Mouse (Mus musculus): ENCODE measurements at regions not wholly inside any gene's neighbourhood (a gene's known extent, or its start where the extent isn't known, plus 50 kb on each side); places are given as distances from the start of the nearest gene placed in this dataset.

DNA sequence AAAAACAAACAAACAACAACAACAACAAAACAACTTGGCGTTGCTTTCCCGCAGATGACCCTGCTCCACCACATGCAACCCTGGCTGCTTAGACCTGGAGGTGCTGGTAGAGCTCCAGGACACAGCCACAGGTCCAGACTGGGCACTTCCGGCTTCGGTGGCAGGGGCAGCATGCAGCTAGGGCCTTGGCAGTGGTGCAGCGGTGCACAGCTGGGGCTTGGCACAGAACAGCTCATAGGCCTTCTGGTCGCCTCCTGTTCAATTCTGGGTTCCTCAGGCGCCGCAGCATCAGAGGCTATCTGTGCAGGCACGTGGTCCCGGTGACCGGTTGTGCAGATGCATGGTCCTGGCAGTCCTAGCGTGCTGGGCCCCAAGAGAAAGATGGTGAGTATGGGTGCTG, 1492.4 kb downstream of the Tbl1xr1 start:
- DNase-seq (ENCODE audit: extremely low spot score in 1 of 2, low spot score in 1 of 2): no peak

DNA sequence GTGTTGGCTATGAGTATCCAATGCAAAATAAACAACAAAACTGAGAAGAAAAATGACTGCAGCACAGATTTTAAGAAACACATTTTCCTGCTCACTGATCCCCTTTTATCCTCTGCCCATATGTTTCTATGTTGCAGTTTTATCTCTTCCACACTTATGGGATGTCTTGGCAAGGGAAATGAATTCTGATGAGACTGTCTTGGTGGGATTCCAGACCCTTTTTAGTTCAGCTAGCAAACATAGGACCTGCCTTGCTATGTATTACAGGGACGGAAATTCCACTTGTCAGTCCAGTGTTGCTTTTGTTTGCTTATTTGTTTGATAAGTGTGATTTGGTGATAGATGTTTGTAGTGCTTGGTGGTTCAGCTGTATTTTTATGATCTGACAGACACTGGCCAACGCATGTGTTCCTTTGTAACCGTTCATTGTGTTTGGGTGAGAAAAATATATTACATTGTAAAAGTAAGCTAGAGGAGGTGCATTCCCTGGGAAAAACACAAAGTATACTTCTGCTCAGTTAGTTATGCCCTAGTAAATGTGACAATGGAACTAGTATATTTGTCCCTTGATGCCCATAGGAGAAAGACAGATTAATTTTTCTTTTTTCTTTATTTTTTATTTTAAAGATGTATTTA, 1516.2 kb downstream of the Tbl1xr1 start:
- peak; percentile 24 to 73 for DNase-seq (ENCODE audit: extremely low spot score in 1 of 2, low spot score in 1 of 2)

DNA sequence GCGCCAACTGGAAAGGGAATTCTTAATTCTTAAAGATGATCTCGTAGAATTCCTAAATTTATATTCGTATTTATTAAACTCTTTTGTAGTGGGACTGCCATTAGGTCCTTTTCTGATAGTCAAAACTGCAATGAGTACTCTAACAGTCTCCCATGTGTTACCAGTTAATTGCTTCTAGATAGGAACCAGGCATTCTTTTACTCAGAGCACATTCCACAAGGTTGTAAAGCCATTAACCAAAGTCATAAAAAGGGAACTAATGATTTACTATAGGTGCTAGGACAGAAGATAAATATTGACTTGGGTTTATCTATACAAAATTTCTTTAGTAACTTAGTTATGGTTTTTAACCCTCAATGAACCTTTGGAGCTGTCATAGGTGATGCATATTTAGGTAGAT, 1525.0 kb downstream of the Tbl1xr1 start:
- DNase-seq (ENCODE audit: extremely low spot score in 1 of 2, low spot score in 1 of 2): no peak

DNA sequence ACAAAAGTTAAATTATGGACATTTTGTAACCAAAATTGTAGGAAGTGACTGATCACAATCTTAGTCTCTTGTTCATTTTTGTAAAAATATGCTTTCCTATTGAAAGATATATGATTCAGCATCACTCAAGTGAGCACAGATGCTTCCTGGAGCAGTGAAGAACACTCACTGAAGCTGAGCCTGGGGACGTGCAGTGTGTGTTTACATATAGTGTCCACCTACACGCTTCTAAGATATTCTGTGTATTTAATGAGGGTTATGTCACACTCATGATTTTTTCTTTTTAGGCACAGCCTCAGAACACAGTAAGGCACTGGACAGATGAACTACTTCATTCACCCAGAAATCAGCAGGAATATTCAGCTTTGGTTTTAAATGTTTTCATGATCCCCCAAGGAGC, 1533.6 kb downstream of the Tbl1xr1 start:
- peak in 1 of 2 experiments; percentile 38 for DNase-seq (ENCODE audit: extremely low spot score in 1 of 2, low spot score in 1 of 2)

DNA sequence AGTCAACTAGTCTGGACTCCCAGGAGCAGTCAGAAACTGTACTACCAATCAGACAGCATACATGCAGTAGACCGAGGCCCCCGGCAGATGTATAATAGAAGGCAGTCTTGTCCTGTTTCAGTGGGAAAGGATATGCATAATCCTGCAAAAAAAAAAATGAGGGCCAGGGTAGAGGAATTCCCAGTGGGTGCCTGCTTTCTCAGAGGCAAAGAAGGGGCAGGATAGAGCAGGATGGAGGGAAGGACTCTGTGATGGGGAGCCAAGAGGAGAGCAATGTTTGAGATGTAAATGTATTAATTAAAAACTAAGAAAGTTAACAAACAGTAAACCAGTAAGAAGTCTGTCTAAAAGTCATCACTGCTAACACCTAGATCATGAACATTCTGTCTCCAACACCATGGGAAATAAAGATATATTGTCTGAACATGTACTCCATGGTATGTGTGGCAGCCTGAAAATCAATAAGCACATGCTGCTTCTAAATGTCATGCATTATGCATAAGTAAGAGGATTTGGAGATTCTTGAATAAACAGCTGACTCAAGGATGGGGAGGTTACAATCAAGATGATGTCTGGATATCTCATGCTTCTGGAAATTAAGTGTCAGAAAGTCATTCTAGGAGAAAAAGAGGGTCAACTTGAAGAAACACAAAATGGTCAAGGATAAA, 1485.3 kb downstream of the Naaladl2 start:
- no peak for DNase-seq (ENCODE audit: extremely low spot score in 1 of 2, low spot score in 1 of 2)

- no peak for DNase-seq (ENCODE audit: extremely low spot score in 1 of 2, low spot score in 1 of 2)
These were observed 1437.3 kb downstream of the Naaladl2 start for GRCm38 (mm10) chr3:23706748-23707147.
